Mouse (Mus musculus) hindbrain, postnatal 0 days (tissue): ENCODE measurements around the gene Opn1mw. TPM values are rescaled to one million over a fixed set of nuclear protein-coding genes. Genes with fewer than 3 reads are reported as not detected.

Source experiments
- ATAC-seq: fragments of 200-750 bp; cut with Nextera tagmentation; 2 replicates; pipeline ENCODE4 v1.8.0; 2017; ENCODE audit warnings: mild to moderate bottlenecking, moderate TSS enrichment, moderate library complexity
- DNase-seq: peaks from one replicate; pipeline ENCODE4 v3.0.0-alpha.2; 2015; ENCODE audit warnings: low spot score
- H3K27ac ChIP-seq: fragments of 300-500 bp; sonication (generic); 2 replicates; pipeline ENCODE4 v1.5.1; 2014; ENCODE audit warnings: mild to moderate bottlenecking
- H3K27me3 ChIP-seq: fragments of 300-500 bp; sonication (generic); 2 replicates; pipeline ENCODE4 v1.6.1; 2014; ENCODE audit warnings: low read length, mixed read lengths; ENCODE audit not compliant: insufficient read depth
- H3K36me3 ChIP-seq: fragments of 300-500 bp; sonication (generic); 2 replicates; pipeline ENCODE4 v1.6.1; 2014; ENCODE audit warnings: low read length, mixed read lengths; ENCODE audit not compliant: insufficient read depth
- H3K4me1 ChIP-seq: fragments of 300-500 bp; sonication (generic); 2 replicates; pipeline ENCODE4 v1.6.1; 2014; ENCODE audit warnings: antibody characterized with exemption, low read length, mixed read lengths; ENCODE audit not compliant: insufficient read depth
- H3K4me2 ChIP-seq: fragments of 300-500 bp; sonication (generic); 2 replicates; pipeline ENCODE4 v1.6.1; 2014; ENCODE audit warnings: low read depth, mild to moderate bottlenecking, low read length, moderate library complexity, mixed read lengths
- H3K4me3 ChIP-seq: fragments of 300-500 bp; sonication (generic); 2 replicates; pipeline ENCODE4 v1.5.1; 2014; ENCODE audit warnings: low read length
- H3K9ac ChIP-seq: fragments of 300-500 bp; sonication (generic); replicated peaks from 2 replicates; pipeline ENCODE4 v1.6.1; 2014; ENCODE audit warnings: mild to moderate bottlenecking, low read length, moderate library complexity, mixed read lengths
- H3K9me3 ChIP-seq: fragments of 300-500 bp; sonication (generic); 2 replicates; pipeline ENCODE4 v1.6.1; 2016; ENCODE audit warnings: low read length, mixed read lengths
- CTCF ChIP-seq: IDR thresholded peaks from 2 replicates; pipeline ENCODE4 v1.5.1; 2016; ENCODE audit warnings: antibody characterized with exemption, control low read depth, low read depth
- WGBS: fragments of 180-500 bp; shearing (Covaris S2); extraction: QIAGEN DNeasy Blood & Tissue Kit; methylation state at CpG from one replicate; pipeline ENCODE4 v1.1.7; 2014; 5-methylcytosine and 5-hydroxymethylcytosine counted together
- polyA plus RNA-seq: library from polyadenylated mRNA; unstranded; fragments of >200 nt; fragmentation: Nextera tagmentation; extraction: Ambion mirVana; gene quantifications from 2 replicates; pipeline ENCODE4 v1.2.1, GENCODE M21; 2015
- total RNA-seq: library from RNA; depleted of rRNA; stranded (reverse); fragments of >200 nt; gene quantifications from 2 replicates; pipeline ENCODE4 v1.2.3, GENCODE M21; 2014; rRNA removed

Opn1mw gene
- total and polyA plus RNA-seq, 2 experiments from 2014 or later: not detected

DNA sequence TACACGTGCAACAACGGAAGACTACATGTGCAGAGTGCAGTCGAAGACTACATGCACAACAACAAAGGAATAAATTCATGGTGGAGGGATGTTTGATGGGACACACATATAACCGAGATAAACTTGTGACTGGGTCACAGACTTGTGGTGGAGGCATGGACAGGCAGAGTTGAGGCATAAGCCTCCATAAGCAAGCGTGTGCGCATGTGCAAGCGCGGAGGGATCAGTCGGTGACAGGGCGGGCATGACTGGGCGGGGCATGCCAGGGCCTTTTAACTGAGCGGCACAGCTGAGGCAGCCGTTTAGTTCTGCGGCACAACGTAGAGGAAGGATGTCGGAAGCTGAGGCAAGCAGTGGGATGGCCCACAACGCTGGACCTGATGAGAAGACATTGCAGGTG lies 49.7 kb downstream of the Opn1mw start, which contains the start of gene Tktl1:
Gene Tktl1, plus strand, starts transcription at position 301 of the 400 bp plus-strand sequence.
- Histone ChIP-seq H3K4me2 (no peak within 1 kb of the TSS), H3K27ac (no peak within 1 kb of the TSS), H3K4me3 (no peak within 1 kb of the TSS), H3K36me3 (no peaks in the 10 kb centered on the region), H3K9me3 (no peaks in the 10 kb centered on the region), H3K4me1 (no peaks in the 10 kb centered on the region), H3K9ac (no peak within 1 kb of the TSS), H3K27me3 (no peaks in the 10 kb centered on the region)
- no peak for ATAC-seq
- no peak for DNase-seq
- WGBS: 89% methylated on average over 17 of the region's 17 CpGs
- no peak for TF ChIP-seq CTCF

Other genes starting within 250 kb of the Opn1mw start
- not detected in 2 replicates for gene Avpr2, start 235.4 kb upstream of the Opn1mw start, total RNA-seq
- not detected in 2 replicates for gene Avpr2, start 235.4 kb upstream of the Opn1mw start, polyA plus RNA-seq
- 237 and 269 TPM in 2 replicates for gene L1cam, start 231.4 kb upstream of the Opn1mw start, total RNA-seq
- gene L1cam, start 231.4 kb upstream of the Opn1mw start, polyA plus RNA-seq: 57.4 and 73.8 TPM in 2 replicates
- gene Arhgap4, start 205.6 kb upstream of the Opn1mw start, total RNA-seq: 7.0 and 7.1 TPM in 2 replicates
- gene Arhgap4, start 205.6 kb upstream of the Opn1mw start, polyA plus RNA-seq: 1.6 and 1.7 TPM in 2 replicates
- gene Naa10, start 205.5 kb upstream of the Opn1mw start, total RNA-seq: 70.7 and 79.2 TPM in 2 replicates
- 102 and 104 TPM in 2 replicates for gene Naa10, start 205.5 kb upstream of the Opn1mw start, polyA plus RNA-seq
- gene Renbp, start 196.6 kb upstream of the Opn1mw start, total RNA-seq: 5.5 and 6.3 TPM in 2 replicates
- 15.2 and 16.5 TPM in 2 replicates for gene Renbp, start 196.6 kb upstream of the Opn1mw start, polyA plus RNA-seq
- gene Hcfc1, start 161.1 kb upstream of the Opn1mw start, total RNA-seq: 114 and 133 TPM in 2 replicates
- 27.3 and 34.9 TPM in 2 replicates for gene Hcfc1, start 161.1 kb upstream of the Opn1mw start, polyA plus RNA-seq
- 57.6 and 71.0 TPM in 2 replicates for gene Irak1, start 103.5 kb upstream of the Opn1mw start, total RNA-seq
- gene Irak1, start 103.5 kb upstream of the Opn1mw start, polyA plus RNA-seq: 38.7 and 39.2 TPM in 2 replicates
- 48.9 and 62.0 TPM in 2 replicates for gene Mecp2, start 7.9 kb downstream of the Opn1mw start, total RNA-seq
- gene Mecp2, start 7.9 kb downstream of the Opn1mw start, polyA plus RNA-seq: 12.2 and 12.5 TPM in 2 replicates
- not detected in 2 replicates for gene Tex28, start 40.4 kb downstream of the Opn1mw start, total RNA-seq
- gene Tex28, start 40.4 kb downstream of the Opn1mw start, polyA plus RNA-seq: not detected in 2 replicates
- gene Tktl1, start 49.8 kb downstream of the Opn1mw start, total RNA-seq: not detected in 2 replicates
- gene Tktl1, start 49.8 kb downstream of the Opn1mw start, polyA plus RNA-seq: 0.06 and 0.09 TPM in 2 replicates
- 276 and 324 TPM in 2 replicates for gene Flna, start 122.4 kb downstream of the Opn1mw start, total RNA-seq
- 57.2 and 58.6 TPM in 2 replicates for gene Flna, start 122.4 kb downstream of the Opn1mw start, polyA plus RNA-seq
- gene Emd, start 127.2 kb downstream of the Opn1mw start, total RNA-seq: 55.4 and 66.3 TPM in 2 replicates
- 15.6 and 18.2 TPM in 2 replicates for gene Emd, start 127.2 kb downstream of the Opn1mw start, polyA plus RNA-seq
- 1,531 and 1,618 TPM in 2 replicates for gene Rpl10, start 143.3 kb downstream of the Opn1mw start, total RNA-seq
- gene Rpl10, start 143.3 kb downstream of the Opn1mw start, polyA plus RNA-seq: 375 and 384 TPM in 2 replicates
- gene Taz, start 154.4 kb downstream of the Opn1mw start, total RNA-seq: 51.5 and 81.2 TPM in 2 replicates
- 66.0 and 79.0 TPM in 2 replicates for gene Taz, start 154.4 kb downstream of the Opn1mw start, polyA plus RNA-seq
- gene Dnase1l1, start 154.9 kb downstream of the Opn1mw start, total RNA-seq: 3.5 and 3.6 TPM in 2 replicates
- 4.1 and 4.3 TPM in 2 replicates for gene Dnase1l1, start 154.9 kb downstream of the Opn1mw start, polyA plus RNA-seq
- gene Atp6ap1, start 169.6 kb downstream of the Opn1mw start, total RNA-seq: 295 and 308 TPM in 2 replicates
- gene Atp6ap1, start 169.6 kb downstream of the Opn1mw start, polyA plus RNA-seq: 301 and 317 TPM in 2 replicates
- 365 and 429 TPM in 2 replicates for gene Gdi1, start 177.5 kb downstream of the Opn1mw start, total RNA-seq
- 795 and 814 TPM in 2 replicates for gene Gdi1, start 177.5 kb downstream of the Opn1mw start, polyA plus RNA-seq
- 6.4 and 9.7 TPM in 2 replicates for gene Fam50a, start 185.6 kb downstream of the Opn1mw start, total RNA-seq
- 57.0 and 58.4 TPM in 2 replicates for gene Fam50a, start 185.6 kb downstream of the Opn1mw start, polyA plus RNA-seq
- gene Plxna3, start 201.6 kb downstream of the Opn1mw start, total RNA-seq: 124 and 149 TPM in 2 replicates
- gene Plxna3, start 201.6 kb downstream of the Opn1mw start, polyA plus RNA-seq: 17.9 and 20.1 TPM in 2 replicates
- 34.2 and 56.9 TPM in 2 replicates for gene Lage3, start 226.2 kb downstream of the Opn1mw start, total RNA-seq
- gene Lage3, start 226.2 kb downstream of the Opn1mw start, polyA plus RNA-seq: 76.4 and 78.1 TPM in 2 replicates
- gene Ubl4a, start 245.8 kb downstream of the Opn1mw start, total RNA-seq: 45.5 and 51.8 TPM in 2 replicates
- gene Ubl4a, start 245.8 kb downstream of the Opn1mw start, polyA plus RNA-seq: 70.7 and 71.8 TPM in 2 replicates
- gene Slc10a3, start 245.9 kb downstream of the Opn1mw start, total RNA-seq: 4.5 and 5.9 TPM in 2 replicates
- gene Slc10a3, start 245.9 kb downstream of the Opn1mw start, polyA plus RNA-seq: 5.6 and 6.3 TPM in 2 replicates